10 mouse cellular contexts compared by ENCODE assay signal in the genomic region with DNA sequence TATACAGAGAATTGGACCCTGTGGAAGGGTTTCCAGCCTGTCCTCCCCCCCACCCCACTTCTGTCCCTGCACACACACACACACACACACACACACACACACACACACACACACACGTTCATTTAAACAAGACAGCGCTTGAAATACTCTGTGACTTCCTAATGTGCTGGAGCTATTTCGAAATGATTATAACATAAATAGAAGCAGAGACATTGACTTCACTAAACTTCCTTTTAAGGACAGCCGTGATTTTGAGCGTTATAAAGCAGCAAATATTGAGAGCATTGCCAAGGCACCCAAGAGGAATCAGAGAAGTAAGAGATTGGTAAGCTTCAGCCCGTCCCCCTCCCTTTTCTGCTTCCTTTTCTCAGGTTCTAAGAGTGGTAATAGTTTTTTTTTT.
DNase-seq lines count a peak whose midpoint lies in the region; ATAC-seq and TF ChIP-seq lines count a peak whose summit lies in the region.
"Had no signal": no experiment of that assay in that cellular context is flagged by ENCODE, and none has a peak within 500 bp of the region (broad histone marks: within the 10 kb centered on the region; RNA-seq: fewer than 3 reads in every experiment).

No protein-coding gene starts in this region.

- H3K27ac ChIP-seq in heart, embryonic 13.5 days (replicated peaks), result peak overlapping the region; percentile 94
- peak overlapping the region; percentile 95 for H3K27ac ChIP-seq in lung, embryonic 16.5 days (ENCODE audit: low read length)

- peak; percentile 36 to 45 for DNase-seq in heart, adult 18-20 months
- no peak for DNase-seq in heart, postnatal 36 days
- DNase-seq in layer of hippocampus, adult 8-10 months (ENCODE audit: low spot score in 2 of 2), result no peak
- DNase-seq in frontal cortex, postnatal 10 days (ENCODE audit: low spot score in 2 of 2), result no peak
- DNase-seq: cerebellum, adult 9-10 months had no signal

- TF ChIP-seq CTCF in C2C12 (IDR thresholded peaks at IDR 0.05; ENCODE audit: control insufficient read depth, insufficient read depth, insufficient read length), result no peak

- H3K4me3 ChIP-seq in C2C12 (ENCODE audit: insufficient read depth, poor library complexity, severe bottlenecking), result peak overlapping the region; percentile 15
- peak overlapping the region; percentile 51 for H3K4me3 ChIP-seq in heart, embryonic 13.5 days
- H3K4me3 ChIP-seq in lung, embryonic 16.5 days (ENCODE audit: low read length), result peak overlapping the region; percentile 48
- H3K4me3 ChIP-seq: neural tube, embryonic 13.5 days had no signal

- H3K4me1 ChIP-seq in heart, embryonic 13.5 days, result peaks cover 15% of the 10 kb centered on the region
- H3K4me1 ChIP-seq in lung, embryonic 16.5 days (replicated peaks; ENCODE audit: control insufficient read depth, insufficient read depth, low read length), result peaks cover 5% of the 10 kb centered on the region

- H3K79me2 ChIP-seq in C2C12 (ENCODE audit: control insufficient read depth, insufficient read depth), result no peaks in the 10 kb centered on the region

- H3K9ac ChIP-seq in heart, embryonic 13.5 days, result peak overlapping the region; percentile 75
- peak overlapping the region; percentile 11; the same call in 1 of the 2 replicates for H3K9ac ChIP-seq in lung, embryonic 16.5 days (ENCODE audit: low read length)
- H3K9ac ChIP-seq: neural tube, embryonic 13.5 days had no signal

- H3ac ChIP-seq in C2C12 (ENCODE audit: control insufficient read depth, insufficient read length, low read depth), result no peak overlapping the region

- peak overlapping the region; percentile 66 for H3K4me2 ChIP-seq in heart, embryonic 13.5 days
- peak overlapping the region; percentile 54 for H3K4me2 ChIP-seq in lung, embryonic 16.5 days (ENCODE audit: low read depth, low read length)

- WGBS in heart, embryonic 13.5 days, result 35% methylated on average over 6 of the region's 6 CpGs
- WGBS in lung, embryonic 16.5 days, result 20% methylated on average over 6 of the region's 6 CpGs

- no peaks in the 10 kb centered on the region for H3K27me3 ChIP-seq in C2C12 (ENCODE audit: control insufficient read depth, insufficient read depth, insufficient read length)
- no peaks in the 10 kb centered on the region for H3K27me3 ChIP-seq in heart, embryonic 13.5 days (replicated peaks)
- no peaks in the 10 kb centered on the region for H3K27me3 ChIP-seq in lung, embryonic 16.5 days (ENCODE audit: control insufficient read depth, insufficient read depth, low read depth, low read length)
- H3K27me3 ChIP-seq: neural tube, embryonic 13.5 days had no signal

- intact Hi-C loops in heart, postnatal 36 days (cut with DNase I), result no loop called here

- H3K79me3 ChIP-seq in C2C12 (ENCODE audit: low read depth), result no peaks in the 10 kb centered on the region

- H3K36me3 ChIP-seq in C2C12 (ENCODE audit: control insufficient read depth, insufficient read depth), result no peaks in the 10 kb centered on the region
- no peaks in the 10 kb centered on the region for H3K36me3 ChIP-seq in heart, embryonic 13.5 days
- H3K36me3 ChIP-seq in lung, embryonic 16.5 days (ENCODE audit: control insufficient read depth, insufficient read depth, low read length), result no peaks in the 10 kb centered on the region
- H3K36me3 ChIP-seq: neural tube, embryonic 13.5 days had no signal

- no peaks in the 10 kb centered on the region; the same call in 1 of the 2 replicates for H3K9me3 ChIP-seq in heart, embryonic 13.5 days
- H3K9me3 ChIP-seq in lung, embryonic 16.5 days (ENCODE audit: control insufficient read depth, low read length), result peaks cover 2% of the 10 kb centered on the region; the same call in 1 of the 2 replicates
- H3K9me3 ChIP-seq: neural tube, embryonic 13.5 days had no signal

- ATAC-seq in heart, embryonic 13.5 days (ENCODE audit: extremely low read depth, insufficient number of reproducible peaks, low FRiP score, low TSS enrichment), result no peak
- ATAC-seq in lung, embryonic 16.5 days (ENCODE audit: low read depth), result peak; percentile 76
- no peak for ATAC-seq in activated CD4-positive, CD25-positive, alpha-beta regulatory T cell, adult 4 months

TF ChIP-seq in C2C12, 6 proteins besides CTCF, POLR2A, EP300 and RAD21:
- no peak for TF ChIP-seq CEBPB (IDR thresholded peaks at IDR 0.05; ENCODE audit: low read depth)
- TF ChIP-seq MYOD1 (IDR thresholded peaks at IDR 0.05; ENCODE audit: control insufficient read depth, insufficient read length, low read depth), result no peak
- TF ChIP-seq FOSL1 (IDR thresholded peaks at IDR 0.05; ENCODE audit: insufficient read depth, low read length, poor library complexity, severe bottlenecking), result no peak
- no peak for TF ChIP-seq USF1 (IDR thresholded peaks at IDR 0.05; ENCODE audit: low read depth)
- no peak for TF ChIP-seq MAX (IDR thresholded peaks at IDR 0.05)
- no peak for TF ChIP-seq MYOG (IDR thresholded peaks at IDR 0.05; ENCODE audit: control insufficient read depth, extremely low read depth, insufficient read length)

Comparison
In these comparisons a context has a peak if more than half of its experiments do, and no peak if none do; other contexts are left out.
1. DNase-seq: peak in heart, adult 18-20 months (2 of 2); none in heart, postnatal 36 days (0 of 2), layer of hippocampus, adult 8-10 months (0 of 2) and frontal cortex, postnatal 10 days (0 of 2).
2. Peak in every context shown above with its lines, with median percentiles within 50 percentile points of each other: H3K4me3 ChIP-seq.